11 mouse cellular contexts compared by ENCODE assay signal in genomic region chr7:110668247-110668646, GRCm38 (mm10). TPM values are rescaled to one million over a fixed set of nuclear protein-coding genes. Genes with fewer than 3 reads are reported as not detected.
DNase-seq lines count a peak whose midpoint lies in the region; ATAC-seq and TF ChIP-seq lines count a peak whose summit lies in the region.
"Had no signal": no experiment of that assay in that cellular context is flagged by ENCODE, and none has a peak within 500 bp of the region (broad histone marks: within the 10 kb centered on the region; RNA-seq: fewer than 3 reads in every experiment).

No protein-coding gene starts in this region.

- 71% methylated on average over 6 of the region's 6 CpGs for WGBS in hindbrain, embryonic 13.5 days
- WGBS in hindbrain, embryonic 12.5 days: 84% methylated on average over 6 of the region's 6 CpGs
- 36% methylated on average over 6 of the region's 6 CpGs for WGBS in lung, embryonic 15.5 days

- H3K36me3 ChIP-seq in hindbrain, embryonic 13.5 days: no peaks in the 10 kb centered on the region
- no peaks in the 10 kb centered on the region for H3K36me3 ChIP-seq in hindbrain, embryonic 12.5 days
- no peaks in the 10 kb centered on the region for H3K36me3 ChIP-seq in lung, embryonic 15.5 days
- H3K36me3 ChIP-seq: neural tube, embryonic 13.5 days had no signal

- peak; percentile 47 for DNase-seq in brain, embryonic 14.5 days (ENCODE audit: low read depth)
- peak; percentile 64 for DNase-seq in heart, adult 8-10 months (ENCODE audit: low spot score)
- no peak for DNase-seq in right cerebral cortex, adult 2 months (ENCODE audit: low spot score in 2 of 2)
- no peak for DNase-seq in ovary, adult 18-20 months (ENCODE audit: low spot score)
- no peak for DNase-seq in layer of hippocampus, adult 8-10 months (ENCODE audit: low spot score in 2 of 2)
- DNase-seq: adrenal gland, postnatal 10 days had no signal

- H3K9me3 ChIP-seq in hindbrain, embryonic 13.5 days: no peaks in the 10 kb centered on the region
- H3K9me3 ChIP-seq in hindbrain, embryonic 12.5 days (replicated peaks): no peaks in the 10 kb centered on the region
- H3K9me3 ChIP-seq in lung, embryonic 15.5 days: no peaks in the 10 kb centered on the region
- H3K9me3 ChIP-seq: neural tube, embryonic 13.5 days had no signal

- no peak for TF ChIP-seq CTCF in brain, embryonic 14.5 days (IDR thresholded peaks at IDR 0.05; ENCODE audit: borderline replicate concordance, extremely low read depth, insufficient read depth, insufficient read length)

- H3K4me1 ChIP-seq in hindbrain, embryonic 13.5 days (replicated peaks): peaks cover 7% of the 10 kb centered on the region
- no peaks in the 10 kb centered on the region for H3K4me1 ChIP-seq in hindbrain, embryonic 12.5 days
- peaks cover 22% of the 10 kb centered on the region for H3K4me1 ChIP-seq in lung, embryonic 15.5 days
- H3K4me1 ChIP-seq: neural tube, embryonic 13.5 days had no signal

- H3K4me2 ChIP-seq in hindbrain, embryonic 13.5 days: no peak overlapping the region
- no peak overlapping the region for H3K4me2 ChIP-seq in hindbrain, embryonic 12.5 days (replicated peaks)
- H3K4me2 ChIP-seq in lung, embryonic 15.5 days: no peak overlapping the region
- H3K4me2 ChIP-seq: neural tube, embryonic 13.5 days had no signal

- no peaks in the 10 kb centered on the region for H3K27me3 ChIP-seq in hindbrain, embryonic 13.5 days
- H3K27me3 ChIP-seq in hindbrain, embryonic 12.5 days: no peaks in the 10 kb centered on the region
- H3K27me3 ChIP-seq in lung, embryonic 15.5 days: no peaks in the 10 kb centered on the region
- H3K27me3 ChIP-seq: neural tube, embryonic 13.5 days had no signal

- H3K4me3 ChIP-seq in hindbrain, embryonic 13.5 days: no peak overlapping the region
- no peak overlapping the region for H3K4me3 ChIP-seq in hindbrain, embryonic 12.5 days
- H3K4me3 ChIP-seq in lung, embryonic 15.5 days: no peak overlapping the region
- H3K4me3 ChIP-seq: neural tube, embryonic 13.5 days had no signal

- no peak for TF ChIP-seq POLR2A in brain, embryonic 14.5 days (IDR thresholded peaks at IDR 0.05; ENCODE audit: borderline replicate concordance, extremely low read depth, insufficient read depth, insufficient read length, poor library complexity, severe bottlenecking)

- no peak overlapping the region for H3K9ac ChIP-seq in hindbrain, embryonic 13.5 days
- no peak overlapping the region for H3K9ac ChIP-seq in hindbrain, embryonic 12.5 days
- no peak overlapping the region for H3K9ac ChIP-seq in lung, embryonic 15.5 days
- H3K9ac ChIP-seq: liver, embryonic 14.5 days; neural tube, embryonic 13.5 days had no signal

- ATAC-seq in hindbrain, embryonic 13.5 days (ENCODE audit: low FRiP score): no peak
- no peak for ATAC-seq in hindbrain, embryonic 12.5 days (ENCODE audit: low FRiP score)
- peak; percentile 58; the same call in 1 of the 2 replicates for ATAC-seq in lung, embryonic 15.5 days (ENCODE audit: borderline replicate concordance, extremely low read depth, low FRiP score, low TSS enrichment)

- peak overlapping the region; percentile 12; the same call in 1 of the 2 replicates for H3K27ac ChIP-seq in hindbrain, embryonic 13.5 days
- no peak overlapping the region for H3K27ac ChIP-seq in hindbrain, embryonic 12.5 days
- peak overlapping the region; percentile 65 for H3K27ac ChIP-seq in lung, embryonic 15.5 days
- H3K27ac ChIP-seq: liver, embryonic 14.5 days; neural tube, embryonic 13.5 days had no signal

RNA-seq across cellular contexts. Expression of gene Adm, which starts 40.8 kb away (rescaled TPM):
- 3.0 and 3.9 TPM in 2 replicates for polyA plus RNA-seq in hindbrain, embryonic 13.5 days (2015; fragmentation: Nextera tagmentation; extraction: Ambion mirVana)
- polyA plus RNA-seq in hindbrain, embryonic 12.5 days (2016; fragmentation: Nextera tagmentation; extraction: Ambion mirVana): 4.0 and 4.2 TPM in 2 replicates
- 1.2 and 1.4 TPM in 2 replicates for polyA plus RNA-seq in brain, embryonic 14.5 days (2012; rRNA removed)
- 10 to 100 TPM in 3 of 4 experiments, 1 to 10 TPM in 1; 9.6 to 15.8 (median 12.2) TPM for total RNA-seq in heart, adult 8-10 months (2022)
- 6.4 and 6.7 TPM in 2 replicates for polyA plus RNA-seq in lung, embryonic 15.5 days (2015; fragmentation: Nextera tagmentation; extraction: Ambion mirVana)
- total RNA-seq in layer of hippocampus, adult 8-10 months (2022): 1 to 10 TPM; 1.7 to 3.1 (median 2.4) TPM

RNA-seq across cellular contexts. Expression of gene Sbf2, which starts 53.5 kb away (rescaled TPM):
- polyA plus RNA-seq in hindbrain, embryonic 13.5 days (2015; fragmentation: Nextera tagmentation; extraction: Ambion mirVana): 60.3 and 62.1 TPM in 2 replicates
- polyA plus RNA-seq in hindbrain, embryonic 12.5 days (2016; fragmentation: Nextera tagmentation; extraction: Ambion mirVana): 56.0 and 61.8 TPM in 2 replicates
- polyA plus RNA-seq in brain, embryonic 14.5 days (2012; rRNA removed): 67.9 and 79.0 TPM in 2 replicates
- 10 to 100 TPM; 36.1 to 45.7 (median 40.7) TPM for total RNA-seq in heart, adult 8-10 months (2022)
- 37.4 and 39.1 TPM in 2 replicates for polyA plus RNA-seq in lung, embryonic 15.5 days (2015; fragmentation: Nextera tagmentation; extraction: Ambion mirVana)
- total RNA-seq in layer of hippocampus, adult 8-10 months (2022): 10 to 100 TPM; 60.8 to 88.6 (median 72.1) TPM

Comparison
In these comparisons a context has a peak if more than half of its experiments do, and no peak if none do; other contexts are left out.
1. DNase-seq: peak in brain, embryonic 14.5 days (single experiment) and heart, adult 8-10 months (single experiment); none in right cerebral cortex, adult 2 months (0 of 2), ovary, adult 18-20 months (single experiment) and layer of hippocampus, adult 8-10 months (0 of 2).